Mouse (Mus musculus) heart, embryonic 14.5 days (tissue): ENCODE data around the gene Rad51b. TPM values are rescaled to one million over a fixed set of nuclear protein-coding genes. Genes with fewer than 3 reads are reported as not detected.
A peak's percentile ranks its signal among the peaks of the same experiment; 100 is the strongest.

Source experiments
- ATAC-seq: fragments of 200-750 bp; cut with Nextera tagmentation; 2 replicates; pipeline ENCODE4 v1.8.0; 2017; ENCODE audit warnings: low read depth, moderate TSS enrichment; ENCODE audit not compliant: insufficient number of reproducible peaks, insufficient read depth, low FRiP score
- H3K27ac ChIP-seq, 2 experiments: fragments of 200-500 bp in 1 of 2; fragments of 300-500 bp in 1 of 2; sonication (generic) in 1 of 2; replicated peaks in 1 of 2; 2 replicates each; pipeline ENCODE4 v1.5.1; 2012 to 2014; ENCODE audit warnings: low read depth in 2 of 2, low read length in 2 of 2, control low read depth in 1 of 2, mild to moderate bottlenecking in 1 of 2, mixed read lengths in 1 of 2; ENCODE audit not compliant: control insufficient read depth in 1 of 2, insufficient read depth in 1 of 2
- H3K27me3 ChIP-seq: fragments of 300-500 bp; sonication (generic); 2 replicates; pipeline ENCODE4 v1.6.1; 2014; ENCODE audit warnings: mild to moderate bottlenecking, low read length, control low read depth; ENCODE audit not compliant: control insufficient read depth, insufficient read depth
- H3K36me3 ChIP-seq: fragments of 300-500 bp; sonication (generic); 2 replicates; pipeline ENCODE4 v1.6.1; 2014; ENCODE audit warnings: mild to moderate bottlenecking, control low read depth, low read length, mixed read lengths; ENCODE audit not compliant: control insufficient read depth, insufficient read depth
- H3K4me1 ChIP-seq, 2 experiments: fragments of 200-500 bp in 1 of 2; fragments of 300-500 bp in 1 of 2; sonication (generic) in 1 of 2; 2 replicates each; pipeline ENCODE4 v1.6.1; 2012 to 2014; ENCODE audit warnings: low read length in 2 of 2, control low read depth in 1 of 2, mixed read lengths in 1 of 2; ENCODE audit not compliant: control insufficient read depth in 2 of 2, insufficient read depth in 2 of 2
- H3K4me2 ChIP-seq: fragments of 300-500 bp; sonication (generic); 2 replicates; pipeline ENCODE4 v1.6.1; 2014; ENCODE audit warnings: mild to moderate bottlenecking, low read length
- H3K4me3 ChIP-seq, 2 experiments: fragments of 200-500 bp in 1 of 2; fragments of 300-500 bp in 1 of 2; sonication (generic) in 1 of 2; 2 replicates each; pipeline ENCODE4 v1.5.1; 2012 to 2014; ENCODE audit warnings: low read length in 2 of 2, mild to moderate bottlenecking in 2 of 2, control low read depth in 1 of 2, low read depth in 1 of 2, moderate library complexity in 1 of 2; ENCODE audit not compliant: control insufficient read depth in 1 of 2, insufficient read depth in 1 of 2
- H3K9ac ChIP-seq: fragments of 300-500 bp; sonication (generic); 2 replicates; pipeline ENCODE4 v1.6.1; 2014; ENCODE audit warnings: mild to moderate bottlenecking, low read length
- H3K9me3 ChIP-seq: fragments of 300-500 bp; sonication (generic); 2 replicates; pipeline ENCODE4 v1.6.1; 2016; ENCODE audit warnings: low read length, control low read depth; ENCODE audit not compliant: control insufficient read depth
- WGBS: fragments of 180-500 bp; shearing (Covaris S2); extraction: QIAGEN DNeasy Blood & Tissue Kit; methylation state at CpG from one replicate; pipeline ENCODE4 v1.1.7; 2014; 5-methylcytosine and 5-hydroxymethylcytosine counted together
- polyA plus RNA-seq: library from polyadenylated mRNA; unstranded; fragments of >200 nt; fragmentation: Nextera tagmentation; extraction: Ambion mirVana; gene quantifications from 2 replicates; pipeline ENCODE4 v1.2.1, GENCODE M21; 2014

The Rad51b gene
- polyA plus RNA-seq, 1 experiment from 2014 or later = 4.2 TPM

DNA sequence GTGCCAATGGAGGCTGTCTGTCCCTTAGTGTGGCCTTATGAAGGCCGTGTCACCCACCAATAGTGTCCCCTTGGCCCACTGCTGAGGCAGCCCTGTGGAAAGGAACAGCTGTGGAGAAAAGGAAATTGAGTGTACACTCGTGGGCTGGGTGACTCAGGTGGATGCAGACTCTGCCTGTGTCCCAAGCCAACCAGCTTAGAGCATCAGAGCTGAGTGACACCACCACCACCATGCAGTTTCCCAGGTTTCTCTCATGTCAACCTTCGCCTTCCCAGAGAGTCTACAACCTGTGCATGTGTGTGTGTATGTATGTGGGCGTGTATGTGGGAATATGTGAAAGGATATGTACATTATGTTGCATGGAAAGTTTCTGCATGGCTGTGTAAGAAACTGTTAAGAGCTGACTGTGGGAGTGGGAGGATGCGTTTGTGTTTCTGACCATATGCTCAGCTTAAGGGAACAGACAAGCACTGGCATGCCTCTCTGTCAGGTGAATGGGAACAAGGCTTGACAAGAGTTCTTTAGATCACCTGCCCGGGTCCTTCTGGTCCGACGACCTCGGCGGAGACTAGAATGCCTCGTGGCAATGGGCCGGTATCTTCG is 17.5 kb upstream of the Rad51b start:
- H3K4me1 ChIP-seq = no peaks in the 10 kb centered on the region
- H3K4me3 ChIP-seq = no peak overlapping the region
- H3K36me3 ChIP-seq = peaks cover 95% of the 10 kb centered on the region

GRCm38 (mm10) chr12:79282595-79282994 is 14.5 kb upstream of the Rad51b start:
- H3K4me1 ChIP-seq = no peaks in the 10 kb centered on the region
- H3K36me3 ChIP-seq = peaks cover 97% of the 10 kb centered on the region
- H3K9me3 ChIP-seq = no peaks in the 10 kb centered on the region
- H3K4me2 ChIP-seq = no peak overlapping the region
- 87% methylated on average over 8 of the region's 8 CpGs for WGBS
- ATAC-seq = no peak
- H3K9ac ChIP-seq = no peak overlapping the region
- no peaks in the 10 kb centered on the region for H3K27me3 ChIP-seq
- H3K27ac ChIP-seq = no peak overlapping the region
- no peak overlapping the region for H3K4me3 ChIP-seq

More for the DNA sequence above, 17.5 kb upstream of the Rad51b start:
- ATAC-seq = no peak
- no peak overlapping the region for H3K4me2 ChIP-seq
- H3K27ac ChIP-seq = no peak overlapping the region
- no peak overlapping the region for H3K9ac ChIP-seq
- WGBS = 85% methylated on average over 13 of the region's 13 CpGs
- no peaks in the 10 kb centered on the region for H3K27me3 ChIP-seq
- no peaks in the 10 kb centered on the region for H3K9me3 ChIP-seq

DNA sequence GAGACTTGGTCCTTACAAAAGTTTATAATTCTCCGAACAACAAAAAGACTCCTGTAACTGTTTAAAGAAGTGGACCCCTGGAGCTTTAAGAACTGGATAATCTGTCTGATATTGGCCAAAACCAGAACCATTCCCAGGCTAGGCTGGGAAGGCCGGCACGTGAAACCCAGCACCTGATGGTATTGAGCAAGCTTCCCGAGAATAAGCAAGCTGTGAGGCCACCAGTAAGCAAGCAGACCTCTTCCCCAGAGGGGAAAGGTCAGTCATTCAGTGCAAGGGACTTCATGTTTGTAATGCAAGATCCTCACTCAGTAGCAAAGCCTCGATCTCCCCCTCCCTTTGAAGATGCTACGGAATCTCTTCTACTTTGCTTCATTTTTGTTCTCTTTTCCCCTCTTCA is 4.2 kb upstream of the Rad51b start:
- no peaks in the 10 kb centered on the region for H3K27me3 ChIP-seq
- H3K4me2 ChIP-seq = no peak overlapping the region
- no peak for ATAC-seq
- H3K4me3 ChIP-seq = no peak overlapping the region
- 87% methylated on average over 6 of the region's 6 CpGs for WGBS
- H3K36me3 ChIP-seq = peaks cover 41% of the 10 kb centered on the region
- no peaks in the 10 kb centered on the region for H3K9me3 ChIP-seq
- peaks cover 0 to 15% of the 10 kb centered on the region in 2 experiments; a peak in 2 of 4 replicates for H3K4me1 ChIP-seq
- no peak overlapping the region for H3K27ac ChIP-seq
- H3K9ac ChIP-seq = no peak overlapping the region

- H3K27ac ChIP-seq = peak within 1 kb of the TSS; percentile 56 to 84
- H3K4me2 ChIP-seq = peak within 1 kb of the TSS; percentile 92
- peaks cover 20% of the 10 kb centered on the region for H3K36me3 ChIP-seq
- peak within 1 kb of the TSS; percentile 71 for H3K9ac ChIP-seq
- ATAC-seq = peak; percentile 92
- H3K9me3 ChIP-seq = no peaks in the 10 kb centered on the region
- no peaks in the 10 kb centered on the region for H3K27me3 ChIP-seq
- WGBS = under 1% methylated on average over 29 of the region's 29 CpGs
- H3K4me3 ChIP-seq = peak within 1 kb of the TSS; percentile 57 to 97
- peaks cover 0 to 19% of the 10 kb centered on the region in 2 experiments; a peak in 2 of 4 replicates for H3K4me1 ChIP-seq
Measured at GRCm38 (mm10) chr12:79296126-79296816, 811 bp upstream of the Rad51b start, which contains the start of gene Zfyve26. Gene Zfyve26 (minus strand): TSS chr12:79296304.

DNA sequence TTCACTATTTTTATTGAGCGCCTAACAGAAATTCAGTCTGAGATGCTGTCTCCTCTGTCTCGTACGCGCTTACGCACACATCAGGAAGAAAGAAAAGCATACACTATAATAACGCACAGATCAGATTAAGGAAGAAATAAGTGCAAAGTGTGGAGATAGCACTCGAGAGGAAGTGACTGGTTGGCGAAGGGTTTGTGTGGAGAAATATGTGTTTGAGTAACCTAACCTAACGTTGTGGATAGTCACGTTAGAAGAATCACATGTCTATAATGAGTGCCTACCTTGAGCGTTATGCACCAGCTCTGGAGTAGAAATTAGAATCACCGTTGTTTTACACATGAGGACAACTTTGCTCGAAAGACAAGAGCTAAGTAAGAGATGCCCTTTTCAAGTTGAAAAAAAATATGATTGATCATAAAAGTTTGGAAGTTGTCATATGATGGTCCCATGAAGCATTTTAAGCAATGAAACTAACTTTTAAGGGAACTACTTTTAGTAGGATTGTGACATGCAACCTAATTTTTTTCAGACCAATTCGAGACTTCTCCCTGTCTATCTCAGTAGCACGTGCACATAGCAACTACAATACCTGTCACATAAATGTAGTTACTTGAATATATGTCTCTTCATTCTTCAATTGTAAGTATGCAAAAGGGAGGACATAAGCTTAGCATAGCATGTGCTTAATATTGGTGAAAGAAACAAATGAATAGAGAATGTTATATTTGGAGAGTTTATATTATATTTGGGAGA is 978 bp downstream of the Rad51b start:
- Histone ChIP-seq H3K36me3 (0 out of 2 replicates have a peak, but pooled peaks cover 13% of the 10 kb centered on the region), H3K27ac (no peak overlapping the region), H3K9me3 (no peaks in the 10 kb centered on the region), H3K4me1 (peaks cover 0 to 19% of the 10 kb centered on the region in 2 experiments; a peak in 2 of 4 replicates), H3K4me2 (peak overlapping the region; percentile 92), H3K27me3 (no peaks in the 10 kb centered on the region), H3K4me3 (peak overlapping the region; percentile 57 to 97; a peak in 3 of 4 replicates), H3K9ac (peak overlapping the region; percentile 71)
- WGBS = 14% methylated on average over 15 of the region's 15 CpGs
- ATAC-seq = no peak

DNA sequence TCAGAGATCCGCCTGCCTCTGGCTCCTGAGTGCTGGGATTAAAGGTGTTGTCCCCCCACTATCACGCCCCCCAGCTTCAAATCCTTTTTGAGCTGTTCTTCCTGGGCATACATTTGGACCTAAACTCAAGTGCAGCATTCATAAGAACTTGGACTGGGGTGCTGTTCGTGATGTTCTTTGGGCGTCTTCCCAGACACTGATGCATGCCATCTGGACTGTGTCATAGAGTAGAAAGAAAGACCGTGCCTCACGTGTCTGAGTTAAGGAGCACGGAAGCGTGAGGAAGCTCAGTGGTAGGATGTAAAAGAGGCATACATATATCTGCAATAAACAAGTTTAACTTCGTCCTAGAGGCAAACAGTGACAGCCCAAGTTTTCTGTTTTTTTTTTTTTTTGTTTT is 4.7 kb downstream of the Rad51b start:
- Histone ChIP-seq H3K9ac (no peak overlapping the region), H3K4me3 (no peak overlapping the region), H3K9me3 (no peaks in the 10 kb centered on the region), H3K36me3 (0 out of 2 replicates have a peak, but pooled peaks cover 2% of the 10 kb centered on the region), H3K4me1 (peaks cover 0 to 6% of the 10 kb centered on the region in 2 experiments; a peak in 2 of 4 replicates), H3K4me2 (no peak overlapping the region), H3K27me3 (no peaks in the 10 kb centered on the region), H3K27ac (no peak overlapping the region)
- 72% methylated on average over 9 of the region's 9 CpGs for WGBS
- no peak for ATAC-seq

- Histone ChIP-seq H3K27ac (no peak overlapping the region), H3K4me2 (no peak overlapping the region), H3K4me1 (no peaks in the 10 kb centered on the region), H3K4me3 (no peak overlapping the region), H3K27me3 (no peaks in the 10 kb centered on the region), H3K9me3 (no peaks in the 10 kb centered on the region), H3K9ac (no peak overlapping the region), H3K36me3 (0 out of 2 replicates have a peak, but pooled peaks cover 2% of the 10 kb centered on the region)
- ATAC-seq = no peak
- WGBS = 58% methylated on average over 1 of the region's 1 CpGs
Measured at GRCm38 (mm10) chr12:79305131-79305530, 8.0 kb downstream of the Rad51b start.
